Mouse (Mus musculus): ENCODE measurements around the gene Cenpm. TPM values are rescaled to one million over a fixed set of nuclear protein-coding genes. Genes with fewer than 3 reads are reported as not detected.

Cenpm gene
- polyA plus RNA-seq, 1 experiment from 2014 or later = 72.7 TPM

DNA sequence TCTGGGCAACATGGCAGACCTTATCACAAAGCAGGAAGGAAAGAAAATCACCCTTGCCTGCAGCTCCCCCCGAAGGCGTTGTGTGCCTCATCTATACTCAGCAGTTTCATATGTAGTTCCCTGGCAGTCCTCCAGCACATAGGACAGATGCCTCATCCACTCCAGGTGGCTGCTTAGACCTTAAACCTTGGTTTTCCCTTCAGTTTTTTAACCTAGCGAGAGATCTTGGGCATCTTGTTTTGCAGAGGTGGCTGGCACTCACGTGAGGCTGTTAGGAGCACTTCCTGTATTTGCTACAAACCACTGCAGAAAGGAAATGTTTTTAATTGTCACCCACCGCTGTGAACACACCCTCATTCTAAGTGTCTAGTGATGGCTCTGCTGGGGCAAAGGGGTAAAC lies 57.6 kb downstream of the Cenpm start:
- Histone ChIP-seq H3K4me3 (no peak overlapping the region), H3K9ac (no peak overlapping the region), H3K27me3 (no peaks in the 10 kb centered on the region), H3K36me3 (peaks cover 98% of the 10 kb centered on the region), H3K4me1 (no peaks in the 10 kb centered on the region), H3K27ac (no peak overlapping the region), H3K4me2 (no peak overlapping the region), H3K9me3 (peaks cover 6% of the 10 kb centered on the region; the same call in 1 of the 2 replicates)
- WGBS = 94% methylated on average over 5 of the region's 5 CpGs
- no peak for ATAC-seq (ENCODE audit: insufficient number of reproducible peaks, insufficient read depth, low FRiP score, low TSS enrichment, low read depth)

DNA sequence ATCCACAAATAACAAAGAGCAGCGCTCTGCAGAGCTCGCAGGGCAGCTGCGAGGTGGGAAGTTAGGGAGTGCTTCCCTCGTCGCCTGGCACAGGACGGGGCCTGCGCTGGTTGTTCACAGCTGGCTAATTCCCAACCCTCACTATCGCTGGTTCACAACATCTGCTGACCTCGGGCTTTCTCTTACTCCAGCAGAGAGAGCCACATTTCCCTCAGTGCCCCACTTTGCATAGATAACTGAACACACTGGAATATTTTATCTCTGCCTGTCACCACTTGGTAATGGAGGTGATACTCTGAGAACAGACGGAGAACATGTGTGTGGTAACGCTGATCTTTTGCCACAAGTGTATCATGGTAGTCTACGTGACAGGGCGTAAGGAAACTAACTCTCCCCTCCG lies 58.4 kb downstream of the Cenpm start:
- H3K36me3 ChIP-seq = peaks cover 98% of the 10 kb centered on the region
- 83% methylated on average over 14 of the region's 14 CpGs for WGBS

DNA sequence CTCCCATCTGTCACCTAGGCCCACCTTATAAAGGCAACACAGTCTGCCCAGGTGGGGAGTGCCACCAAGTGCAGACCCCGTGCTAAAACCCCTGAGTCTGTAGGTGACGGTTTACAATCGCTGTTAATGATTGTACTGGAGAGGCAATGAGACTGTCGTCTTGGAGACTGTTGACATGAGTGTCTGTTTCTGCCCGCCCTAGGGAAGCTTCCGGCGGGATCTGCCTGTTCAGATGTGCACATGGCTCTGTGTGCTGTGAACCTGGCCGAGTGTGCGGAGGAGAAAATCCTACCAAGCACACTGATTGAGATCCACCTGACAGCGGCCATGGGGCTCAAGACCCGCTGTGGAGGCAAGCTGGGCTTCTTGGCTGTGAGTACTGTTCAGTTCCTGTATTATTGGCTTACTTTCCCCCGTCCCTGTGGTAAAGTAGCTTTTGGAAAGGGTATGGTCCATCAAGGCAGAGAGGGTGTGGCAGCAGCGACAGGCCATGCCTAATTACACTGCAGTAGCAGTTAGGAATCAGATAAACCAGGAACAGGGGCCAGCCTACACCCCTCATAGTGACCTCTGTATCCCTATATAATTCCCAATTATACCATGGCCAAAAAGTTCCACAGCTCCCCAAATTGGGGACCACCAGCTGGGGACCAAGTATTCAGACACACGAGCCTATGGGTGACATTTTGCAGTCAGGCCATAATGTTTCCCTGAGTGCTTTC lies 59.3 kb downstream of the Cenpm start:
- WGBS = 92% methylated on average over 14 of the region's 14 CpGs
- ATAC-seq (ENCODE audit: insufficient number of reproducible peaks, insufficient read depth, low FRiP score, low TSS enrichment, low read depth) = no peak
- Histone ChIP-seq H3K36me3 (peaks cover 100% of the 10 kb centered on the region), H3K9ac (0 out of 2 replicates have a peak overlapping the region, but pooled peaks have one; percentile 0), H3K4me3 (no peak overlapping the region), H3K27ac (no peak overlapping the region), H3K9me3 (peaks cover 8% of the 10 kb centered on the region; the same call in 1 of the 2 replicates), H3K4me2 (no peak overlapping the region), H3K27me3 (no peaks in the 10 kb centered on the region), H3K4me1 (no peaks in the 10 kb centered on the region)

More for the DNA sequence above, 58.4 kb downstream of the Cenpm start:
- H3K27ac ChIP-seq = no peak overlapping the region
- peaks cover 8% of the 10 kb centered on the region; the same call in 1 of the 2 replicates for H3K9me3 ChIP-seq
- H3K9ac ChIP-seq = no peak overlapping the region
- no peak for ATAC-seq (ENCODE audit: insufficient number of reproducible peaks, insufficient read depth, low FRiP score, low TSS enrichment, low read depth)
- no peaks in the 10 kb centered on the region for H3K27me3 ChIP-seq
- H3K4me2 ChIP-seq = no peak overlapping the region
- H3K4me3 ChIP-seq = no peak overlapping the region
- no peaks in the 10 kb centered on the region for H3K4me1 ChIP-seq

DNA sequence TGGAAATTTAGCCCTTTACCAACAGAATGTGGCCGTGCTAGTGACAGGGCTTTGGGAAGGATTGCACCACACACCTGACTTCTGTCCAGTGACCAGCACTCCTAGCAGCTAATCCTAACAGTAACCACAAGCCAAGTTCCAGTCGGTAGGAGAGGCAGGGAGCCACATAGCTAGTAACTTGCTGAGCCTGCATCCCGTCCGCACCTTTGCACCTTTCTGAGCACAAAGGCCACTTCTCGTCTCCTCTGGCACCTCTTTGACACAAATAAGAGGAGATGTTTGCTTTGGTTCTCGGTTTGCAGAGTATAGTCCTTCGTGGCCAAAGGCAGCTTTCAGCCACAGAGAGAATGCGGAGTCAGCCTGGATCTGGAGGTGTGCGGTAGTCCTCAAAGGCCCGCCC lies 59.9 kb downstream of the Cenpm start:
- H3K4me1 ChIP-seq = no peaks in the 10 kb centered on the region
- no peak overlapping the region for H3K4me2 ChIP-seq
- no peak for ATAC-seq (ENCODE audit: insufficient number of reproducible peaks, insufficient read depth, low FRiP score, low TSS enrichment, low read depth)
- no peak overlapping the region for H3K4me3 ChIP-seq
- no peak overlapping the region for H3K27ac ChIP-seq
- 89% methylated on average over 10 of the region's 10 CpGs for WGBS
- H3K9me3 ChIP-seq = peaks cover 8% of the 10 kb centered on the region; the same call in 1 of the 2 replicates
- H3K36me3 ChIP-seq = peaks cover 100% of the 10 kb centered on the region
- no peak overlapping the region for H3K9ac ChIP-seq
- no peaks in the 10 kb centered on the region for H3K27me3 ChIP-seq

DNA sequence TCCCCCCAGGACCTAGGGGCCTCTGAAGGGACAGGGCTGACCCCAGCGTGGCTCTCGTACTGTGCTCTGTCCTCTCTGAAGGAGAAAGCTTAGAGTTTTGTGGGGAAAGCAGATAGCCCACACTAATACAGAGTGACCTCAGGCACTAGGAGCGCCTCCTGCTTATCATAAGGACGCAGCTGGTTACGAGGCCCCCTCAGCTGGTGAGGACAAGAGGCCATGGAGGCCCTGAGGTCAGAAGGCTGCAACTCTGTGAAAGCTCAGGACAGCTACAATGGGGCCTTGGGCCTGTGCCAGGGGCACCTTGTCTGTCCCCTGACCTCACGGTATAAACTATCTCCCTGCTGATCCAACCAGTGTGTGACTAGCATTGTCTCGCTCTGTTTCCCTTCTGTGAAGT lies 60.4 kb downstream of the Cenpm start:
- no peak overlapping the region for H3K4me3 ChIP-seq
- H3K9ac ChIP-seq = peak overlapping the region; percentile 32; the same call in 1 of the 2 replicates
- ATAC-seq (ENCODE audit: insufficient number of reproducible peaks, insufficient read depth, low FRiP score, low TSS enrichment, low read depth) = no peak
- H3K4me1 ChIP-seq = no peaks in the 10 kb centered on the region
- no peaks in the 10 kb centered on the region for H3K27me3 ChIP-seq
- H3K9me3 ChIP-seq = peaks cover 8% of the 10 kb centered on the region; the same call in 1 of the 2 replicates
- no peak overlapping the region for H3K27ac ChIP-seq
- peaks cover 100% of the 10 kb centered on the region for H3K36me3 ChIP-seq
- H3K4me2 ChIP-seq = no peak overlapping the region
- WGBS = 78% methylated on average over 7 of the region's 7 CpGs

MicroRNA genes within 50 kb of the gene (microRNA counts, 519-probe panel; counts per million panel counts)
- 236 counts per million, percentile 44 among the panel's probes with 10 or more counts for microRNA mmu-miR-33

Small RNA genes lying within 50 kb of the gene (microRNA-seq; reads per million reads assigned to microRNA genes)
- 96.3 reads per million, percentile 53 among the genes with 10 or more reads in this experiment for gene Mir33

Other genes starting within 250 kb of the Cenpm start
- gene Desi1, start 210.9 kb downstream of the Cenpm start, polyA plus RNA-seq (2015; fragmentation: Nextera tagmentation; extraction: Ambion mirVana) = 25.8 and 28.6 TPM in 2 replicates
- 281 and 331 TPM in 2 replicates for gene Snu13, start 197.2 kb downstream of the Cenpm start, polyA plus RNA-seq (2015; fragmentation: Nextera tagmentation; extraction: Ambion mirVana)
- 0.08 TPM in 1 of 2 replicates, not detected in the other for gene 4930407I10Rik, start 185.6 kb downstream of the Cenpm start, polyA plus RNA-seq (2015; fragmentation: Nextera tagmentation; extraction: Ambion mirVana)
- 0.15 TPM in 1 of 2 replicates, not detected in the other for gene Mei1, start 174.8 kb downstream of the Cenpm start, polyA plus RNA-seq (2015; fragmentation: Nextera tagmentation; extraction: Ambion mirVana)
- gene Ccdc134, start 116.8 kb downstream of the Cenpm start, polyA plus RNA-seq (2015; fragmentation: Nextera tagmentation; extraction: Ambion mirVana) = 22.7 and 26.8 TPM in 2 replicates
- gene Srebf2, start 97.6 kb downstream of the Cenpm start, polyA plus RNA-seq (2015; fragmentation: Nextera tagmentation; extraction: Ambion mirVana) = 146 and 160 TPM in 2 replicates
- 0.18 and 0.50 TPM in 2 replicates for gene Shisa8, start 31.9 kb downstream of the Cenpm start, polyA plus RNA-seq (2015; fragmentation: Nextera tagmentation; extraction: Ambion mirVana)
- 0.17 TPM in 1 of 2 replicates, not detected in the other for gene Tnfrsf13c, start 20.4 kb downstream of the Cenpm start, polyA plus RNA-seq (2015; fragmentation: Nextera tagmentation; extraction: Ambion mirVana)
- gene 1500009C09Rik, start 7.6 kb upstream of the Cenpm start, polyA plus RNA-seq (2015; fragmentation: Nextera tagmentation; extraction: Ambion mirVana) = 0.17 TPM in 1 of 2 replicates, not detected in the other
- gene Sept3, start 30.1 kb upstream of the Cenpm start, polyA plus RNA-seq (2015; fragmentation: Nextera tagmentation; extraction: Ambion mirVana) = 30.8 and 32.4 TPM in 2 replicates
- gene Wbp2nl, start 54.2 kb upstream of the Cenpm start, polyA plus RNA-seq (2015; fragmentation: Nextera tagmentation; extraction: Ambion mirVana) = not detected in 2 replicates
- 46.0 and 49.9 TPM in 2 replicates for gene Naga, start 94.2 kb upstream of the Cenpm start, polyA plus RNA-seq (2015; fragmentation: Nextera tagmentation; extraction: Ambion mirVana)
- 18.9 and 19.5 TPM in 2 replicates for gene Pheta2, start 94.2 kb upstream of the Cenpm start, polyA plus RNA-seq (2015; fragmentation: Nextera tagmentation; extraction: Ambion mirVana)
- 255 and 264 TPM in 2 replicates for gene Smdt1, start 94.2 kb upstream of the Cenpm start, polyA plus RNA-seq (2015; fragmentation: Nextera tagmentation; extraction: Ambion mirVana)
- 319 and 324 TPM in 2 replicates for gene Ndufa6, start 109.6 kb upstream of the Cenpm start, polyA plus RNA-seq (2015; fragmentation: Nextera tagmentation; extraction: Ambion mirVana)
- 10.3 and 10.5 TPM in 2 replicates for gene Cyp2d22, start 135.5 kb upstream of the Cenpm start, polyA plus RNA-seq (2015; fragmentation: Nextera tagmentation; extraction: Ambion mirVana)
- gene Cyp2d11, start 149.3 kb upstream of the Cenpm start, polyA plus RNA-seq (2015; fragmentation: Nextera tagmentation; extraction: Ambion mirVana) = not detected in 2 replicates
- gene Cyp2d10, start 162.4 kb upstream of the Cenpm start, polyA plus RNA-seq (2015; fragmentation: Nextera tagmentation; extraction: Ambion mirVana) = 1.7 TPM in 1 of 2 replicates, not detected in the other
- not detected in 2 replicates for gene Cyp2d9, start 188.7 kb upstream of the Cenpm start, polyA plus RNA-seq (2015; fragmentation: Nextera tagmentation; extraction: Ambion mirVana)

All from embryonic facial prominence, embryonic 13.5 days (tissue).